ENCODE assay signal across 10 mouse cellular contexts in genomic region chr11:120376302-120377160, GRCm38 (mm10). TPM values are rescaled to one million over a fixed set of nuclear protein-coding genes. Genes with fewer than 3 reads are reported as not detected.
DNase-seq lines count a peak whose midpoint lies in the region; ATAC-seq and TF ChIP-seq lines count a peak whose summit lies in the region.
"Had no signal": no experiment of that assay in that cellular context is flagged by ENCODE, and none has a peak within 500 bp of the region (broad histone marks: within the 10 kb centered on the region; RNA-seq: fewer than 3 reads in every experiment).

No protein-coding gene starts in this region.

- no peaks in the 10 kb centered on the region for H3K9me3 ChIP-seq in forebrain, embryonic 13.5 days (replicated peaks)
- no peaks in the 10 kb centered on the region for H3K9me3 ChIP-seq in forebrain, embryonic 10.5 days
- no peaks in the 10 kb centered on the region for H3K9me3 ChIP-seq in lung, embryonic 14.5 days (ENCODE audit: low read depth, low read length)
- no peaks in the 10 kb centered on the region for H3K9me3 ChIP-seq in forebrain, postnatal 0 days (ENCODE audit: low read length)
- no peaks in the 10 kb centered on the region for H3K9me3 ChIP-seq in midbrain, postnatal 0 days (ENCODE audit: low read length)

- DNase-seq in forebrain, embryonic 10.5 days (ENCODE audit: extremely low spot score, low spot score), result no peak
- no peak for DNase-seq in lung, embryonic 14.5 days
- DNase-seq in lung, postnatal 25 days (ENCODE audit: low spot score), result no peak
- DNase-seq in forebrain, postnatal 0 days, result no peak
- no peak for DNase-seq in midbrain, postnatal 0 days (ENCODE audit: low spot score)
- DNase-seq in testis, postnatal 14 days (ENCODE audit: low spot score), result no peak
- DNase-seq in layer of hippocampus, postnatal 25 days (ENCODE audit: extremely low spot score in 1 of 2, low spot score in 1 of 2), result no peak
- DNase-seq: heart, postnatal 36 days; lung, postnatal 14 days had no signal

- H3K27me3 ChIP-seq in forebrain, embryonic 13.5 days, result no peaks in the 10 kb centered on the region
- H3K27me3 ChIP-seq in forebrain, embryonic 10.5 days (ENCODE audit: poor library complexity, severe bottlenecking), result no peaks in the 10 kb centered on the region
- no peaks in the 10 kb centered on the region for H3K27me3 ChIP-seq in lung, embryonic 14.5 days (ENCODE audit: insufficient read depth, low read length)
- no peaks in the 10 kb centered on the region for H3K27me3 ChIP-seq in forebrain, postnatal 0 days (ENCODE audit: insufficient read depth, low read length)
- no peaks in the 10 kb centered on the region for H3K27me3 ChIP-seq in midbrain, postnatal 0 days (ENCODE audit: insufficient read depth, low read length)

- no peak for ATAC-seq in forebrain, embryonic 13.5 days
- ATAC-seq in lung, embryonic 14.5 days (ENCODE audit: insufficient read depth), result no peak
- ATAC-seq in forebrain, postnatal 0 days, result no peak
- no peak for ATAC-seq in midbrain, postnatal 0 days (ENCODE audit: low FRiP score)

- 0 out of 2 replicates have a peak overlapping the region, but pooled peaks have one; percentile 92 for H3K9ac ChIP-seq in forebrain, embryonic 13.5 days
- no peak overlapping the region for H3K9ac ChIP-seq in lung, embryonic 14.5 days
- no peak overlapping the region; the same call in 1 of the 2 replicates for H3K9ac ChIP-seq in forebrain, postnatal 0 days
- H3K9ac ChIP-seq in midbrain, postnatal 0 days (replicated peaks; ENCODE audit: low read length, poor library complexity, severe bottlenecking), result 0 out of 2 replicates have a peak overlapping the region, but pooled peaks have one; percentile 36

- peak overlapping the region; percentile 88 for H3K4me2 ChIP-seq in forebrain, embryonic 13.5 days
- peak overlapping the region; percentile 96; the same call in 1 of the 2 replicates for H3K4me2 ChIP-seq in lung, embryonic 14.5 days
- H3K4me2 ChIP-seq in forebrain, postnatal 0 days (ENCODE audit: low read depth), result peak overlapping the region; percentile 94; the same call in 1 of the 2 replicates
- H3K4me2 ChIP-seq in midbrain, postnatal 0 days (ENCODE audit: low read depth, low read length, poor library complexity, severe bottlenecking), result peak overlapping the region; percentile 93

- H3K36me3 ChIP-seq in forebrain, embryonic 13.5 days (ENCODE audit: poor library complexity, severe bottlenecking), result peaks cover 71% of the 10 kb centered on the region
- H3K36me3 ChIP-seq in forebrain, embryonic 10.5 days (replicated peaks), result peaks cover 76% of the 10 kb centered on the region
- peaks cover 71% of the 10 kb centered on the region for H3K36me3 ChIP-seq in lung, embryonic 14.5 days (ENCODE audit: insufficient read depth)
- peaks cover 67% of the 10 kb centered on the region for H3K36me3 ChIP-seq in forebrain, postnatal 0 days (ENCODE audit: insufficient read depth)
- peaks cover 61% of the 10 kb centered on the region for H3K36me3 ChIP-seq in midbrain, postnatal 0 days (ENCODE audit: insufficient read depth, low read length)

- no peak for TF ChIP-seq CTCF in lung, embryonic 14.5 days (IDR thresholded peaks at IDR 0.05; ENCODE audit: low read depth)
- TF ChIP-seq CTCF in forebrain, postnatal 0 days (IDR thresholded peaks at IDR 0.05; ENCODE audit: low read depth), result no peak
- no peak for TF ChIP-seq CTCF in midbrain, postnatal 0 days (IDR thresholded peaks at IDR 0.05)

- H3K4me3 ChIP-seq in forebrain, embryonic 13.5 days, result peak overlapping the region; percentile 85; the same call in 1 of the 2 replicates
- H3K4me3 ChIP-seq in forebrain, embryonic 10.5 days, result no peak overlapping the region
- H3K4me3 ChIP-seq in lung, embryonic 14.5 days (ENCODE audit: low read depth, low read length), result no peak overlapping the region
- H3K4me3 ChIP-seq in forebrain, postnatal 0 days (ENCODE audit: low read depth, low read length), result no peak overlapping the region
- peak overlapping the region; percentile 87; the same call in 1 of the 2 replicates for H3K4me3 ChIP-seq in midbrain, postnatal 0 days (ENCODE audit: low read depth, low read length)

- peaks cover 33% of the 10 kb centered on the region for H3K4me1 ChIP-seq in forebrain, embryonic 13.5 days
- peaks cover 30% of the 10 kb centered on the region for H3K4me1 ChIP-seq in forebrain, embryonic 10.5 days
- peaks cover 5% of the 10 kb centered on the region for H3K4me1 ChIP-seq in lung, embryonic 14.5 days (ENCODE audit: insufficient read depth)
- peaks cover 11% of the 10 kb centered on the region; the same call in 1 of the 2 replicates for H3K4me1 ChIP-seq in forebrain, postnatal 0 days (ENCODE audit: insufficient read depth)
- H3K4me1 ChIP-seq in midbrain, postnatal 0 days (ENCODE audit: insufficient read depth, low read length), result peaks cover 10% of the 10 kb centered on the region

- H3K27ac ChIP-seq in forebrain, embryonic 13.5 days, result no peak overlapping the region
- no peak overlapping the region for H3K27ac ChIP-seq in forebrain, embryonic 10.5 days
- H3K27ac ChIP-seq in lung, embryonic 14.5 days (ENCODE audit: low read depth), result no peak overlapping the region
- no peak overlapping the region for H3K27ac ChIP-seq in forebrain, postnatal 0 days (ENCODE audit: low read depth, low read length)
- no peak overlapping the region for H3K27ac ChIP-seq in midbrain, postnatal 0 days (ENCODE audit: low read depth, low read length)

- 89% methylated on average over 17 of the region's 17 CpGs for WGBS in forebrain, embryonic 13.5 days
- 90% methylated on average over 17 of the region's 17 CpGs for WGBS in forebrain, embryonic 10.5 days
- 82% methylated on average over 17 of the region's 17 CpGs for WGBS in lung, embryonic 14.5 days
- WGBS in forebrain, postnatal 0 days, result 90% methylated on average over 17 of the region's 17 CpGs
- 88% methylated on average over 17 of the region's 17 CpGs for WGBS in midbrain, postnatal 0 days

RNA-seq across cellular contexts. Expression of gene Faap100, which starts 2.0 kb away (rescaled TPM):
- polyA plus RNA-seq in forebrain, embryonic 13.5 days (2015; fragmentation: Nextera tagmentation; extraction: Ambion mirVana), result 51.0 and 63.1 TPM in 2 replicates
- 33.8 and 36.0 TPM in 2 replicates for polyA plus RNA-seq in forebrain, embryonic 10.5 days (2016; fragmentation: Nextera tagmentation; extraction: Ambion mirVana)
- polyA plus RNA-seq in lung, embryonic 14.5 days (2014; fragmentation: Nextera tagmentation; extraction: Ambion mirVana), result 35.6 and 44.5 TPM in 2 replicates
- 107 and 132 TPM in 2 replicates for total RNA-seq in forebrain, postnatal 0 days (2014; rRNA removed)
- polyA plus RNA-seq in forebrain, postnatal 0 days (2015; fragmentation: Nextera tagmentation; extraction: Ambion mirVana), result 73.4 and 97.8 TPM in 2 replicates
- 165 and 180 TPM in 2 replicates for total RNA-seq in midbrain, postnatal 0 days (2014; rRNA removed)
- 109 and 114 TPM in 2 replicates for polyA plus RNA-seq in midbrain, postnatal 0 days (2015; fragmentation: Nextera tagmentation; extraction: Ambion mirVana)
- total RNA-seq in layer of hippocampus, postnatal 25 days (2021), result 10 to 100 TPM; 16.2 to 17.1 TPM

RNA-seq across cellular contexts. Expression of gene Fscn2, which starts 15.2 kb away (rescaled TPM):
- 1.3 and 1.7 TPM in 2 replicates for polyA plus RNA-seq in forebrain, embryonic 13.5 days (2015; fragmentation: Nextera tagmentation; extraction: Ambion mirVana)
- 0.32 TPM in 1 of 2 replicates, not detected in the other for polyA plus RNA-seq in forebrain, embryonic 10.5 days (2016; fragmentation: Nextera tagmentation; extraction: Ambion mirVana)
- polyA plus RNA-seq in lung, embryonic 14.5 days (2014; fragmentation: Nextera tagmentation; extraction: Ambion mirVana), result 0.23 and 0.57 TPM in 2 replicates
- total RNA-seq in forebrain, postnatal 0 days (2014; rRNA removed), result 0.29 TPM in 1 of 2 replicates, not detected in the other
- polyA plus RNA-seq in forebrain, postnatal 0 days (2015; fragmentation: Nextera tagmentation; extraction: Ambion mirVana), result 1.9 and 2.0 TPM in 2 replicates
- 0.71 TPM in 1 of 2 replicates, not detected in the other for total RNA-seq in midbrain, postnatal 0 days (2014; rRNA removed)
- 0.71 and 1.5 TPM in 2 replicates for polyA plus RNA-seq in midbrain, postnatal 0 days (2015; fragmentation: Nextera tagmentation; extraction: Ambion mirVana)
- under 1 TPM in 1 of 2 experiments, not detected in 1; 0.89 TPM for total RNA-seq in layer of hippocampus, postnatal 25 days (2021)
- total RNA-seq: heart, postnatal 36 days had no signal

RNA-seq across cellular contexts. Expression of gene Actg1, which starts 28.2 kb away (rescaled TPM):
- 3,229 and 3,555 TPM in 2 replicates for polyA plus RNA-seq in forebrain, embryonic 13.5 days (2015; fragmentation: Nextera tagmentation; extraction: Ambion mirVana)
- 2,559 and 2,733 TPM in 2 replicates for polyA plus RNA-seq in forebrain, embryonic 10.5 days (2016; fragmentation: Nextera tagmentation; extraction: Ambion mirVana)
- polyA plus RNA-seq in lung, embryonic 14.5 days (2014; fragmentation: Nextera tagmentation; extraction: Ambion mirVana), result 2,614 and 2,926 TPM in 2 replicates
- 2,455 and 2,516 TPM in 2 replicates for total RNA-seq in forebrain, postnatal 0 days (2014; rRNA removed)
- 4,096 and 4,381 TPM in 2 replicates for polyA plus RNA-seq in forebrain, postnatal 0 days (2015; fragmentation: Nextera tagmentation; extraction: Ambion mirVana)
- 2,534 and 2,842 TPM in 2 replicates for total RNA-seq in midbrain, postnatal 0 days (2014; rRNA removed)
- polyA plus RNA-seq in midbrain, postnatal 0 days (2015; fragmentation: Nextera tagmentation; extraction: Ambion mirVana), result 3,992 and 4,056 TPM in 2 replicates
- total RNA-seq in layer of hippocampus, postnatal 25 days (2021), result 1,000 to 10,000 TPM; 1,451 to 1,562 TPM

Comparison
In these comparisons a context has a peak if more than half of its experiments do, and no peak if none do; other contexts are left out.
1. H3K4me3 ChIP-seq: peak in forebrain, embryonic 13.5 days (single experiment) and midbrain, postnatal 0 days (single experiment); none in forebrain, embryonic 10.5 days (single experiment), lung, embryonic 14.5 days (single experiment) and forebrain, postnatal 0 days (single experiment).
2. H3K9ac ChIP-seq: peak in forebrain, embryonic 13.5 days (single experiment) and midbrain, postnatal 0 days (single experiment); none in lung, embryonic 14.5 days (single experiment) and forebrain, postnatal 0 days (single experiment).
3. Peak in every context shown above with its lines, with median percentiles within 50 percentile points of each other: H3K4me2 ChIP-seq.